Mouse (Mus musculus) E14TG2a.4 (cell line): Measurements from ENCODE around the gene Alg5.

ENCODE experiments used
- CTCF ChIP-seq: conservative IDR thresholded peaks from 2 replicates; pipeline ENCODE4 v1.5.1; 2014; ENCODE audit warnings: low read length
- NANOG ChIP-seq: IDR thresholded peaks from 2 replicates; pipeline ENCODE4 v1.6.1; 2014; ENCODE audit warnings: borderline replicate concordance, low read length, mixed read lengths
- POU5F1 ChIP-seq: IDR thresholded peaks from 2 replicates; pipeline ENCODE4 v1.6.1; 2014; ENCODE audit warnings: low read length, borderline replicate concordance

GRCm38 (mm10) chr3:54708972-54709371, 26.4 kb upstream of the Alg5 start:
- TF ChIP-seq CTCF (no peak), POU5F1 (no peak), NANOG (no peak)
